Mouse (Mus musculus): ENCODE measurements at regions not wholly inside any gene's neighbourhood (a gene's known extent, or its start where the extent isn't known, plus 50 kb on each side); places are given as distances from the start of the nearest gene placed in this dataset.
A peak's percentile ranks its signal among the peaks of the same experiment; 100 is the strongest.

DNA sequence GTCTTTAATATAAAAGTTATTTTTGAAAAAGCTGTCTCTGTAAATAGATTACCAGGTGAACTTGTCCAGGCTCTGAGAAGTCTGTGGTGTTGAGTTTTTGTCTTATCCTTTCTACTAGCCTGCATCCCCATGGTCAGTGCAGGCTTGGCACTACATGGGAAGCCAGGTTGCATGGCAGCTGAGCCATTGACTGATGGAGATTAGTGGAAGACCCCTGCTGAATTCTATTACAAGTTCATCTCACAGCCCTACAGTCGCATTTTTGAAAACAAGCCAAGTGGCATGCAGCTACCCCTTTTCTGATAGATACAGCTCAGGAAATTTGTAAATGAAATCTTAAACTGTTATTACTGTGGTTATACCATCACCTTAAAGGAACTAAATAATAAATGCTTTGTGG, 101.2 kb upstream of the Fam184a start:
- DNase-seq: no peak

- no peak for DNase-seq
Observed at GRCm38 (mm10) chr10:53850568-53850967, 99.6 kb upstream of the Fam184a start.

DNA sequence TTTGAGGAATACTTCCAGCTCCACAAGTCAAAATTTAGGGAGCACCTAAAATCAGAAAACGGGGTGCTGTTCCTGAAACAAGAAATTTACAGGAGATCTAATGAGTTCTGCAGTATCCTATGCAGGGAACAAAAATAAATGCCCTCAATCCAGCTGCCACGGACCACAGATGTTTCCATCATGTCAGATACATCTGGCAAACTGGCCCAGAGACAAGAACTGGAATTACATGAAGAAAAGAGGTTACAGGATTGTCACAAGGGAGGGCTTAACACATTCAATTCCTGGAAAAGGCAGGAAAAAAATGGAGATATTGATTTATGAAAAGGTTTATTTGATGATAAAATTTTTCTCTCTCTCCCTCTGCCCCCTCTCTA, 62.3 kb upstream of the Fam184a start:
- DNase-seq: no peak

DNA sequence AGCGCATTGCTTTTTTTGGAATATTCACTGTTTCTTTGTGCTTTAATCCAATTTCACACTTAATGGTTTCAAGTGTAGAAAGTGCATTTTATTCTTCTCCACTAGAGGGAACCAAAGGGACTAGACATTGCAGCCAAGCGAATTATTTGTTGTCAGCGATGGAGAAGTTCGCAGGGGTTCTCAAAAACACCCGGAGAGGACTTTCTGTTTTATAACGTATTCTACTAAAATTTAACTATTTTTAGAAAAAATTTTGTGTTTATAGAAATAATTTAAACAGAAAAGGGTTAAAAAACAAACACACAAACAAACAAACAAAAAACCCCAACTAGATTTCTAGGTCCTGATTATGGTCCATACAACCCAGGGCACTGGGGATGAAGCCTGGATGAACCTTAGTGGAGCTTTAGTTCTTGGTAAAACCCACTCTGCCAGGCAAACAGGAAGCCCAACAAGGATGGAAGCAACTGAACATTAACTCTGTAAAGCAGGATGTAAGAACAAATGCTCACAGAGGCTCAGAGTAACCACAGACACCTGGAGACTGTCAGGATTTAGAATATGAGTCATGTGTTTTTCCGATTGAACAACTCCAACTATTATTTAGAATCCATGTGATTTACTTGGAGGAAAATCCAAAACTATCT, 61.8 kb upstream of the Fam184a start:
- peak; percentile 45 for DNase-seq

GRCm38 (mm10) chr10:53811904-53812596, 61.1 kb upstream of the Fam184a start:
- no peak for DNase-seq

GRCm38 (mm10) chr10:53806697-53807096, 55.8 kb upstream of the Fam184a start:
- DNase-seq: peak; percentile 40

GRCm38 (mm10) chr10:53801048-53801641, 50.2 kb upstream of the Fam184a start:
- DNase-seq: peak; percentile 70
